Mouse (Mus musculus): ENCODE measurements around the gene Ick. TPM values are rescaled to one million over a fixed set of nuclear protein-coding genes. Genes with fewer than 3 reads are reported as not detected.
A peak's percentile ranks its signal among the peaks of the same experiment; 100 is the strongest.
"Not testable (repeated sequence)": the region's sequence is repeated elsewhere in the genome, so short reads cannot be mapped to it uniquely, and the experiment has no call there.

Ick gene
- total RNA-seq, 2 experiments from 2014 or later, result 23.9 to 24.0 TPM

DNA sequence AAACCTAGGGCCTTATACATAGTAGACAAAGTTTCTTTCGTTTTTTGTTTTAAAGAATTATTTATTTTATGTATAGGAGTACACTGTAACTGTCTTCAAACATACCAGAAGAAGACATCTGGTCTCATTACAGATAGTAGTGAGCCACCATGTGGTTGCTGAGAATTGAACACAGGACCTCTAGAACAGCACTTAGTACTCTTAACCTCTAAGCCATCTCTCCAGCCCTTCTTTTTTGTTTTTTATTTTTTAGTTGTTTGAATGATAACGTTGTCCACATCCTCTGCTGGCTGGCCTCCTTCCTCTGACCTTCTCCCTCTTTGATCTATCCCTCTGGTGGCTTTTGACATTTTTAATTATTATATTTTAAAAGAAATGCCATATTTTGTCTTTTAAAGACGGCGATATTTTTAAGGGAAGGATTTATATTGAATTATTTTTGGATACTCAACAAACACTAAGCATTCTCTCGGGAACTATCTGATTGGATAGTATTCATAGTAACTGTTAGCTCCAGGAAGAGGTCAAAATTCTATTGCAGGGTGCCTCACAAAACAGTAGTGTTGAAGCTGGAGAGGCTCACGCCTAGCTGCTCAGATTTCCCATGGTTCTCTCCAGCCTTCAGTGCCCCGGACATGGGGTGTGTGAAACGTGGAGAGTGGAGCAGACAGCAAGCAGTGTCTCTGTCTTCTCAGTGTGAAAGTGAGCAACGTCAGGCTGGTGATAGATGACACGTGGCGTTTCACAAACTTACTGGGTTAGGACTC lies 45.4 kb downstream of the Ick start:
- DNase-seq, result no peak

DNA sequence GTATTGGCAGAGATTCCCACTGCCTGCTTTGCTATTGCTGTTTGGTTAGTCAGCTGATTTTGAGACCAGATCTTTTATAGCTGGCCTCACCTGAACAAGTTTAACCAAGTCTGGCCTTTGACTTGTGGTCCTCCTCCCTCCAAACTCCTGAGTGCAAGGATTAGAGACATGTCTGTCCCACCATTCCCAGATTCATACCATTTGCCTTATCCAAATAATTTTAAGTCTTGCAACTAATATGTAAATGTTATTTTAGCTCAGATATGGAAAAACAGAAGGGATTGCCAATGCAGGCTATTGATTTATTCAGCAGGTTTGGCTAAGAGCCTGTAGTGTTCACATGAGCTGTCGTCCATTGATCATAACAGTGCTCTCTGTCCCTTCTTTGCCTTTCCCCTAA lies 48.2 kb downstream of the Ick start:
- DNase-seq, result no peak

DNA sequence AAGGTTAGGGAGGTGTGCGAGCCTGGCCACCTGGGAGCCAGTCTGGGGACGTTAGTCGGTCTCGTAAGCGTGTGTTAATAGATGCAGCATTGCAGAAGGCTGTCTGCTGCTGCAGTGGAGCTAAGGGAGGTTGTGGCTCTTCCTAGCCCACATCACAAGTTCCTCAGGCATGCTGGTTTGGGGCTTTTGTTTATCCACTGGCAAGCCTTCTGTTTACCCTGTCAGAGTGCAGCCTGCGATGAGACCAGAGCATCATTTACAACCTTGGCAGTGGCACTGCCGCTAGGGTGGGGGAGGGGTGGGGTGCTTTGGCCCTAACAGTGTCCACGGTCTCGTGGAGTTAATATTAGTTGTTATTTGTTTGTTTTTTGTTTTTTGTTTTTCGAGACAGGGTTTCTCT lies 54.3 kb downstream of the Ick start:
- DNase-seq, result no peak

DNA sequence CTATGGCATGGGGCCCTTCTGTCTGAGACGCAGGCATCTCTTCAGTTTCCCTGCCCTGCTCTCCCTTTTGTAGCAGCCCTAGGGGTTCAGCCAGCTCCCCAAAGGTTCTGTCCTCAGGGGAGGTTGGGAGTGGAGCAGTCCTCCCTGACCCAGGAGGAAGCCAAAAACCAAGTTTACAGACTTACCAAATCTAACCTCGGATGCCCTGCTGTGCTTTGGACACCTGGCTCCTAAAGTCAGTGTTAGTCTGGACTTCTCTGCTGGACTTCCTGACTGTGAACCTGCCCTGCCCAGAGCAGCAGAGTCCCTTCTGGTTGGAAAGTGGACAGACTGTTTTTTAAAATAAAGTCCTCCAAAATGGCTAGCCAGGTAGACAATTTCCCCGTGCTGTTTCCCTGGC lies 55.7 kb downstream of the Ick start:
- no peak for DNase-seq

DNA sequence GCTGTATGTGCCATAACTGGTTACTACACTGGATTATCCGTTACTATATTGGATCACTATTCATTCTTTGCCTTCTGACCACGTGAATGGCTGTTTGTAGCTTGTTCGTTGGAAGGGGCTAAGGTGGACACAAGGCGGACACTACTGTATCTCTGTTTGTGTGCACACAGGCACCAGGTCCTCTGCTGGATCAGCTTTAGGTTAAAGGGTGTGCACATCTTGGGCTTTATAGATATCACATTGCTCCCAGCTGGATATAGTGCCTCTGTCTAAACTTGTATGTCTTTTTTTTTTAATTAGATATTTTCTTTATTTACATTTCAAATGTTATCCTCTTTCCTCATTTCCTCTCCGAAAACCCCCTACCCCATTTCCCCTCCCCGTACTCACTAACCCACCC lies 56.5 kb downstream of the Ick start:
- DNase-seq, result no peak

DNA sequence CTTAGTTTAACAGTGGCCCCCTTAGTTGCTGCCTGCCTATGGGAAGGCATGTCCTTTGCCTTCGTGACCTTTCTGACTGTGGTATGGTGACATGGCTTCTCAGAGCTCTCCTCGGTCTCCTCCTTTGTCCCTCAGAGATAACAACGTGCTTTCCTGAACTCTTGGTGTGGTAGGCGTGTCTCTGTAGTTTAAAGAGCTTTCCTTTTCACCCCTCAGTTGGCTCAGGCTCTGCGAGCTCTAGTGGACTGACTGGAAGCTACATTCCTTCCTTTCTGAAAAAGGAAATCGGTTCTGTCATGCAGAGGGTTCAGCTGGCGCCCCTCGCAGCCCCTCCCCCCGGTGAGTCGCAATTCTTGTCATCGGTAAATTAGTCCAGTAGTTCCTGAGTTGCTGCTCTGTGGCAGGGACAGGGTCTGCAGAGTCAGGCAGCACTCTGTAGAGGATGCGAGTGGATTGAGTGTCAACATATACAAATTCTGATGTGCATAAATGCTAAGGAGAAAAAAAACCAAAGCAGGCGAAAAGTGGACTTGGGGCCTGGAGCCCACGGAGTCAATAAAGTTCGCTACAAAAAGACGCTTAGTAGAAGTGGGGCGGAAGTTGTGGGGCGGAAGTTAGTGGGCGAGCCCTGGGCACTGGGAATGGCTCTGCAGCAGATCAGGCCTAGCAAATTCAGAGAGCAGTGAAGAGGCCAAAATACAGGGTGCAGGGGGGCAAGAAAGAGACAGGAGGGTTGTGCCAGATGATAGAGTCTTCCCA lies 57.9 kb downstream of the Ick start:
- DNase-seq, result peak; percentile 31

DNA sequence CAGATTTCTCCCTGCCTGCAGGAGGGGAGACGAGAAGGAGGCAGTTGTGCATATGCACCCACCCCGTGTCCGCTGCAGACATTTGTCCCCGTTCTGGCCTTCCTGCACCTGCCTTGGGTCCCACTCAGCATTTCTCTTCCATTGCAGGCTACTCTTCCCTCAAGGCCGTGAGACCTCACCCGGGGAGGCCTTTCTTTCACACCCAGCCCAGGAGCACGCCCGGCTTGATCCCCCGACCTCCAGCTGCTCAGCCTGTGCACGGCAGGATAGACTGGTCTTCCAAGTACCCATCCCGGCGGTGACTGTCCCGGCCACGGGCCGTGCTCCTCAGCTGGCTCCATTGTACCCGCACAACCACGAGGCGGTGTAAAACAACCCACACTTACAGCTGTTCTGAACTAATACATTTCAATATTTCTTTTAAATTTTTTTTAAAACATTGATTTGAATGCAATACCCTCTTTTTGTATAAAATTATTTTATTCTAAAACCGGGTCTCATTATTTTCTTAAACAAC lies 58.5 kb downstream of the Ick start:
- no peak for DNase-seq

DNA sequence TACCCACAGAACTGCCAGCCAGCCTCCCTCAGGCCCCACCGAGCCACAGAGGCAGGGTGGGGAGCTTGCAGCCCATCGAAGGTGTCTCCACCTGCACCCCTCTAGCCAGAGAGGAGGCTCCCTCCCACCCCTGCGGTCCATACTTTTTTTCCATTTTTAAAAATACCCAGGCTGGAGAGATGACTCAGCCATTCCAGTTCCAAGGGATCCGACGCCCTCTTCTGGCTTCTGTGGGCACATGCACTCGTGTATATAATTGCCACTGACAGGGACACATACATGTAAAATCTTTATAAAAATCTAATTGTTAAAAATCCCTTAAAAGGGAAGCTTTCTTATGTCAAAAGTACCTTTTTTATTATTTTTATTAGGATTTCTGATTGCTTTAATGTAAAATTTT lies 59.9 kb downstream of the Ick start:
- DNase-seq, result peak; percentile 24

DNA sequence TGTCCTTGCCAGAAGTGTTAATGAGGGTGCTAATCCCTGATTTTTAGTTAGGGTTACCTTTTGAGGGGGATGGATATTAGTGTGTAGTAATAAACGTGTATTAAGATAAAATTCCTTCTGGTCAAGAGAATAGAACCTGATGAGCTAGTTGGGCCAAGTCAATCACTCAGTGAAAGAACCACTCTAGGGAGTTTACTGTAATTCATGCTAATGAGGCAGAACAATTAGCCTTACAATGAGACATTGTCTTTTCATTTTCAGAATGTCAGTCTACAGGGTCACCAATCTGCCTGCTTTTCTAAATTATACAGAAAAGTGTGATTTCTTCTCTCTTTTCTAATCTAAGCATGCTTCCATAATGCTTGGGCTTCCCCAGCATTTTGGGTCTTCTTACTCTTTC lies 65.0 kb downstream of the Ick start:
- no peak for DNase-seq

DNA sequence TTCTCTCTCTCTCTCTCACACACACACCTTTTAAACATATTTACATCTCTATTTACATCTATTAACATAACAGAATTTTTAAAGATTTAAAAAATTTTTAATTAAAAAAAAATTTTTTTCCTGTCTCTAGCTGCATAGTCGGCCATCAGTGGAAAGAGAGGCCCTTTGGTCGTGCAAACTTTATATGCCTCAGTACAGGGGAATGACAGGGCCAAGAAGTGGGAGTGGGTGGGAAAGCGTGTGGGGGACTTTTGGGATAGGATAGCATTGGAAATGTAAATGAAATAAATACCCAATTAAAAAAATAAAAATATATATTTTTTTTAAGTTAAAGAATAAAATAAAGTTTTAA lies 65.9 kb downstream of the Ick start:
- DNase-seq, result not testable (repeated sequence)

DNA sequence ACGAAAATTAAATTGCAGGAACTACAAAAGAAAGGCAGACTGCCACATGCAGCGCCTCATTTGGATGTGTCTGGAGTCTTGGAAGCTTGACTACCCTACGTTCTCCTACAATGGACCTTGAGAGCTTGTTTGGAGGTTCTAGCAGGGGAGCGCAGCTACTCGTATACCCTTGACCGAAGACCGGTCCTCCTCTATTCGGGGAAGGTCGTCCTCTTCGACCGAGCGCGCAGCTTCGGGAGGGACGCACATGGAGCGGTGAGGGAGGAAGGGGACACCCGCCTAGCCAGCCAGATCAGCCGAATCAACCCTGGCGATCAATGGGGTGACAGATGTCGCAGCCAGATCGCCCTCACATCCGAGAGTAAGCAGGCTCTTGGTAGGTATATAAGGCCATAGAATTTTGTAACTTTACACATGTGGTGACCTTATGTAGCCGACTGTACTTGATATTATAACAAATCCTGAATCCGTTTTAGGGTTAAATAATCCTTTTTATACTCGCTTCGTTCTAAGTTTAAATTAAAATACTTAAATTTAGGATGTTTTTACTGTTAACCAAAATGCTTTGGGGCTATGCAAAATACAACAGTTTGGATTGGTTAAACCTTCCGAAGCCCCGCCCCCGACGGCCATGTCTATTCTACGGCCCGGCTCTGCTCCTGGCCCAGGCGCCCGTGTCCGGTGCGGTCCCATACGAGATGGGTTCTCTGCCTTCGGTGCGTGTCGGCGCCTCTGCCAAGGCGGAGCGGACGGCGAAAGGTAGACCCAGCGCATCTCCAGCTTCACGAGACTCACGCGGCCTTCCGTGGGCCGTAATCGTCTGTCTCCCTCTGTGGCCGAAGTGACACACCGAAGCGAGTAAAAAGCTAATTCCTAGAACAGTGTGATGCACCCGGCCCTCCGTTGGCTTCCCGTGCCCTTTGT lies 66.5 kb downstream of the Ick start:
- peak; percentile 97 for DNase-seq

DNA sequence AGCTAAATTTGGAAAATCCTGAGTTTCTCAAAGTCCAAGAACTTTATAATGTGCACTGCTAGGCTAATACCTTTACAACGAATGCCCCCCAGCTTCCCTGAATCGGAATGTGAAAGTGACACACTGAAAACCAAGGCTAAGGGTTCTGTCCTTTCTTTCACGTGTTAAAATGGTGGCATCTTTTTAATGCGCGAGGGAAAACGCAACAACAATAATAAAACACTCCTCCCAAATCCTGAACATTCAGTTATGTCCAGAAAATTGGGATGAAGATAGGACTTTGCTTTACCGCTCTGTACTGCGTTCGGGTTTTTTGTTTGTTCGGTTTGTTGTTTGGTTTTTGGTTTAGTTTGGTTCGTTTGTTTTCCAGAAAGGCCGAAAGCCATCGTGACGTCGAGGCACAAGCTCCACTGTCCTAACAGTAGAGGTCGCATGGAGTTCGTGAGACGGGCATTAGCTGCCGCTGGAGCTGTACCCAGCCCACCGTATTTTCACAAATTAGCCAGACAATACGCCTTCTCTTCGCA lies 67.3 kb downstream of the Ick start:
- peak; percentile 68 for DNase-seq

DNA sequence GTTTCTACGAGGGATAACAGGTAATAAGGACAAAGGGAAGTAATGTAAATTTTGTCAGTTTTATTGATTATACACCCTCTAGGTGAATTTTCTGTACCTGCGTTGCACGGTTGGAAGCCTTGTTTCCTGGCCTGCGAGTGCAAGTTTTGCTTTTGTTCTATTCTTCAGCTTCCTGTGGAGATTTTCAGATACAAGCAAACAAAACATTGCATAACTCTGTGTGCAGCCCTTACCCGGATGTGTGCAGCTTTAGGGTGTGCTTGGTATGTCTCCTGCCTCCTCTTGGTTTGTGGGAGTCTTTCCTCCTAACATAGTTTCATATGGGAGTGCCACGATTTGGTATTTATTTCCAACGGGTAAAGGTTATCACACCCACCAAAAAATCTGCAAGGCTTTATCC lies 67.8 kb downstream of the Ick start:
- DNase-seq, result no peak

DNA sequence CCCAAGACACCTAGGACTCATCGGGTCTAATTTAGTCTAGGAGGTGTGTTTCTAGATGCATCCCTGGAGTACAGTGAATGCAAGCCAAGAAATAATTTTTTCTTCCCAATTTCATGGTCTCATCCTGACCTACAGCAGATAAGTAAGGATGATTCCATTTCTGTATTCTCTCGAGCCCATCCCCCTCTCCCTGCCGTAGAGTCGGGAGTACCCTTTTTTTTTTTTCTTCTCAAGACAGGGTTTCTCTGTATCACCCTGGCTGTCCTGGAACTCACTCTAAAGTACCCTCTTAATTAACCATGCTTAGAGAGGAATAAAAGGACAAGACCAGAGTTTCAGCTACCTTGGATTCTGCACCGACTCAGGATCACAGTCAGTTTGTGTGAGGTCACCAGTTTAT lies 69.2 kb downstream of the Ick start:
- DNase-seq, result no peak

DNA sequence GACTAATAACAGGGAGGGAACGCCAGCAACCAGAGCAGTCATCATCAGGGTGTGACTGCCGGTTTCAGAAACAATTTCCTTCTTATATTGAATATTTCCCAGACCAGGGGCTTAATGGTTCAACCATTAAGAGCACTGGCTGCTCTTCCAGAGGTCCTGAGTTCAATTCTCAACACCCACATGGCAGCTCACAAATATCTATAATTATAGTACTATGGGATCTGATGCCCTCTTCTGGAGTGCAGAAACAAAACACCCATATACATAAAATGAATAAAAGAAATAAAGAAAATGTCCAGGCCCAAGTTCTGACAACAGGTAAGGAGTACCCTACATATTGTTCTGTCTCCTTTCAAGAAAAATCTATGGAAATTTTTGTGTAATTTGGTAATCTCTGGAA lies 70.1 kb downstream of the Ick start:
- DNase-seq, result no peak

DNA sequence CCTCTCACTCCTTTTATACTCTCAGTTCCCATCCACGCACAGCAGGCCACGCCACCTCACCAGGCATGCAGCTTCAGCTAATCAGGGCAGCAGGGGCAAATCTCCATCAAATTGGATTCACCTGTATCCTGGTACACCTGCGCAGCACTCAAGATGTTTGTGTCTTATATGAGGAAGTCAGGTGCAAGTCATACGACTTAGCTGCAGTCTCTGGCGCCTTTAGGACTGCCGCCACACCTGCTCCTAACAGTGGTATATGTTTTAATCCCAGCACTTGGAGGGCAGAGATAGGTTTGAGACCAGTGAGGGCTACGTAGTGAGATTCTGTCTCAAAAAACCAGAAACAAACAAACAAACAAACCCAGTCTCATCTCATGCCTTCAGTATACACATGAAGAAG lies 73.5 kb downstream of the Ick start, which contains the start of gene Gsta4:
Gsta4 (plus strand) TSS at position 301 of the 400 bp plus-strand sequence.
- DNase-seq, result not testable (repeated sequence)

DNA sequence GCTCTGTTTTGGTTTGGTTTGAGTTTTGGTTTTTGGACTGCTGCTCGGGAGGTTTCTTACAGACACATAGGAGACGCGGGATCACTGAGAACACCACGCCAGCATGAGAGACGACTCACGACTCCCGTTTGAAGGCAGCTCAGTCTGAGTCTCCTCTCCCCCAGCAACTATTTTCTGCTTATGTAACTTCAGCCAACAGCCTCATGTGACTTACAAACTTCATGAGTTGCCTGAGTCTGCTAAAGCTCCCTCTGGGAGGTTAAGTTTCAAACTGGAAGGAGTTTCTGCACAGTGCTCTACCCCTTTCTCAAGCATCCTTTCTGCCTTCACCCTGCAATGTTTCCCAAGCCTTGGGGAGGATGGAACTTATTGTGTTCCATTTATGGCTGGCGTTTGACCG lies 76.7 kb downstream of the Ick start:
- DNase-seq, result no peak

DNA sequence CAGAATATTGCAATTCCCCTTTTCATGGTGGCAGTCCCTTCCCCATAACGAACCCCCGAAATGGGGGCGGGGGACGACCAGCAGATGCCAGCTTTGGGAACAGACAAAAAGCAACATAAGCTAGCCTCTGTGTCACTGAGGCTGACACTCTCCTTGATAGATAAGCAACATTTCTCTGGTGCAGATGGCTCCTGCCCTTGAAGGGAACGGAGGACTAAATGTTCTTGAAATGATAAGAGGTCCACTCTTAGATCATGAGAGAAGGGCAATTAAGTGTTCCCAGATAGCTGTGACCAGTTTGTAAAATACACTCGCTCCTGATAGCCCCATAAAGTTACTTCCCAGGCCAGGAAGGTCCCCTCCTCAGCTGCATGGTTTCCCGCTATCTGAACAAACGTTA lies 79.9 kb downstream of the Ick start:
- no peak for DNase-seq

DNA sequence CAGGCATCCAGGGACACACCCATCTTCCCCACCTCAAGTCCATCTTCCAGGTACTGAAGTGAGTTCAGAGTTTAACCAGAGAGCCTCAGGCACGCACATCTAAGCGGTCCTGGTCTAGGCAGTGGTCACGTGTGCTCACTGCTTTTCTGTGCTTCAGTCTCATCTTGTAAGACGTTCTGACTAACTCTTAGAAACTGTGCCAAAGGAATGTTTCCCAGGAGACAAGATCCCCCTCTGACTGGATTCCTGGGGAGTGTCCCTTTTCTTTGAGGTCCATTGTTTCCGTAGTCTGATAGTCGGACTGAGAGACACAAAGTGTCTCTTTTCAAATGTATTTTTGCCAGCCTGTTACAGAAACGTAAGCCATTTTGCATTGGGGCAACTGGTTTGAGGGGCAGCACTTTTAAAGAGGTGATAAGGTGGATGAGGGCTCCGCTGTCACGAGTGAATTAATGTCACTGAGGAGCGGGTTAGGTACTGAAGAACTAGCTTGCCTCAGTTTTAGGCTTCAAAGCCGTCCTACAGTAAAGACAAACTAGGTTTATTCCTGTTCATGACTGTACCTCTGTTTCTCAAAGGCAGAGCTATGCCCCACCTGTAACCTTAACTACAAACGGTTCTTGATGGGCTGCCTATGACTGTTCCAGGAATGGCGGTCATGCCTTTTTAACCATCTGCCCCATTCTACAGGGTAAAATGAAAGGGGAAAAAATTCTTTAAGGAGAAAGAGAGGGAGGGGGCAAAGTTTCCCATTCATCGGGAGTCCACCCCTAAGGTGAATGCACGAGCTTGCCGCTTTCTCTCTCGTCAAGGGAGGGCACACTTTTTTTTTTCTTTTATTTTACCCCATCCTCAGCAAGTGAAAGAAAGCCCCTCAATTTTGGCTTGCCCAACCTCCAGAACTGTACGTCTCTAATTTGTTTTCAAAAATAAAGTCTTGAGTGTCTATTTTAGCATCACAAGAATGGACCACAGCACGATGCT lies 82.0 kb downstream of the Ick start:
- no peak for DNase-seq

DNA sequence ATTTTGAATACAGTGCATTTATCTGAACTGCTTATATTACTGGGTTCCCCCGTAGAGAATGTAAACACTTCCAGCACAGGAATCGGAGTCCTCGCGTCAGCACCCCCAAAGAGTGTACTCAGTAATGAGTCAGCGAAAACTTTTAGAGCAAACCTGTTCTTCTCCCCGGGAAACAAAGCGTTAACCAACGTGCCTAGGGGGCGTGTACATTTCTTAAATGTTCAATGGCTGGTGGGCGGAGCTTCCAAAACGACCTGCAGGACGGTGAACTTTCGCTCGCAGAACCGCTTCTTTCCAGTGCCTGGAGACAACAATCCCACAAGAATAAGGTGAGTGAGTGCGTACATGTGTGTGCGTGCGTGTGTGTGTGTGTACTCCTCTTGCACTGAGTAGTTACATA lies 82.7 kb downstream of the Ick start:
- peak; percentile 66 for DNase-seq

DNA sequence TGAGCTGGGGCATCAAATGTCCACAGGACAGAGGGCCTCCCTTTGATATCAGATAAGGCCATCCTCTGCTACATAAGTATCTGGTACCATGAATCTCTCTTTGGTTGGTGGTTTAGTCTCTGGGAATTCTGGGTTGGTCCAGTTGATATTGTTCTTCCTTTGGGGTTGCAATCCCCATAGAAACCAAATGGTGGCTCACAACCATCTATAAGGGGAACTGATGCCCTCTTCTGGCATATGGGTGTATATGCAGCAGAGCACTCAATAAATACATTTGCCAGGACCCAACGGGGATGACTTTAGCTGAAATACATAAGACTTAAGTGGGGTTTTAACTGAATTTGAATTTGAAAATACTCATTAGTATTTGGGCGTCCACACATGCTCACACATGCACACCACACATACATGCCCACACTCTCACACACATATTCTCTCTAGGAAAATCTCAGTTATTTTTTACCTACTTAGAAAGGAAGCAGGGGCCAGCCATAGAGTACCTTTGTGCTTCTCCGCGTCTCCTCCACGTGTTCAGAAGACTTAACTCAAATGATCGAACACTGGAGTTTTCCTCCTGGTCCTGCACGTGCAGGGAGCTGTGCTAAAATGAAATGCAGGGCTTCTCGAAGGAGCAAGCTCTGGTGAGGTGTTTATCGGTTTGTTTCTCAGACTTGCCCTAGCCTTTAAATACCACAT lies 85.1 kb downstream of the Ick start:
- DNase-seq, result peak; percentile 65
